9 mouse cellular contexts compared by ENCODE assay signal in the genomic region with DNA sequence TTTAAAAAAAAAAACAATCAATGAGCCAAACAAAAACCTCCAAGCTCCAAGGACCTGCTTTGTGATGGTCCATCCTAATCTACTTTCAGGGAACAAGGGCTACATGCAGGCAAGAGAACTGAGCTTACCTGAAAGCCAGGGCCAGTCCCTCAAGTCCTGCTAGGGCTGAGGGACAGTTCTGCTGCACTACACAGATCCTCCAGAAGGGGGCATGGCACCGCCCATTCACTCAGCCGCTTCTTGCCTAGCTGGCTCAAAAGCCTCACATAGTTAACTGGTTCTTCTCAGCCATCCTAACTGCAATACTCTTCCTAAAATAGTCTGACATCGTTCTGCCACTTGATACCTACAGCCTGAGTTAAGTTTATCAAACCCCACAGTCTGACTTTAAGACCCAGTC. TPM values are rescaled to one million over a fixed set of nuclear protein-coding genes. Genes with fewer than 3 reads are reported as not detected.
DNase-seq lines count a peak whose midpoint lies in the region; ATAC-seq and TF ChIP-seq lines count a peak whose summit lies in the region.
"Had no signal": no experiment of that assay in that cellular context is flagged by ENCODE, and none has a peak within 500 bp of the region (broad histone marks: within the 10 kb centered on the region; RNA-seq: fewer than 3 reads in every experiment).

No protein-coding gene starts in this region.

- peak; percentile 70; the same call in 1 of the 2 replicates for TF ChIP-seq CTCF in thymus, adult 2 months (IDR thresholded peaks at IDR 0.05; ENCODE audit: borderline replicate concordance, control insufficient read depth, extremely low read depth, insufficient read depth, low read length, poor library complexity)
- TF ChIP-seq CTCF in heart, postnatal 0 days (IDR thresholded peaks at IDR 0.05; ENCODE audit: low read depth), result peak; percentile 63
- TF ChIP-seq CTCF in liver, postnatal 0 days (IDR thresholded peaks at IDR 0.05; ENCODE audit: low read depth), result peak; percentile 82
- TF ChIP-seq CTCF in small intestine, adult 2 months (IDR thresholded peaks at IDR 0.05; ENCODE audit: extremely low read depth, insufficient read length, insufficient replicate concordance, low read depth, low read length), result peak; percentile 70; the same call in 1 of the 2 replicates

- H3K27ac ChIP-seq in thymus, adult 2 months (ENCODE audit: control insufficient read depth, insufficient read depth, low read length), result no peak overlapping the region
- no peak overlapping the region for H3K27ac ChIP-seq in heart, postnatal 0 days (ENCODE audit: low read depth)
- no peak overlapping the region for H3K27ac ChIP-seq in liver, postnatal 0 days (ENCODE audit: low read depth)
- H3K27ac ChIP-seq in small intestine, adult 2 months (ENCODE audit: insufficient read depth, low read depth, low read length), result no peak overlapping the region
- H3K27ac ChIP-seq: limb, embryonic 12.5 days had no signal

- no peak overlapping the region for H3K4me2 ChIP-seq in heart, postnatal 0 days (ENCODE audit: low read depth, low read length)
- no peak overlapping the region for H3K4me2 ChIP-seq in liver, postnatal 0 days (ENCODE audit: low read depth, low read length)
- H3K4me2 ChIP-seq: limb, embryonic 12.5 days had no signal

- no peak for TF ChIP-seq EP300 in heart, postnatal 0 days (IDR thresholded peaks at IDR 0.05; ENCODE audit: low read depth)
- TF ChIP-seq EP300 in liver, postnatal 0 days (IDR thresholded peaks at IDR 0.05; ENCODE audit: low read depth), result no peak

- DNase-seq in frontal cortex, postnatal 10 days (ENCODE audit: low spot score in 2 of 2), result no peak
- peak; percentile 48 for DNase-seq in thymus, adult 2 months
- no peak for DNase-seq in thymus, adult 18-20 months
- DNase-seq in cerebellum, adult 8-10 months, result peak; percentile 70
- DNase-seq in heart, postnatal 0 days (ENCODE audit: low spot score), result no peak
- peak; percentile 71 for DNase-seq in liver, postnatal 0 days

- no peaks in the 10 kb centered on the region for H3K9me3 ChIP-seq in heart, postnatal 0 days (replicated peaks; ENCODE audit: control insufficient read depth, low read length)
- no peaks in the 10 kb centered on the region for H3K9me3 ChIP-seq in liver, postnatal 0 days (ENCODE audit: low read length)
- H3K9me3 ChIP-seq: limb, embryonic 12.5 days had no signal

- ATAC-seq in frontal cortex, adult (ENCODE audit: low TSS enrichment), result peak; percentile 39; the same call in 1 of the 2 replicates
- no peak for ATAC-seq in heart, postnatal 0 days (ENCODE audit: insufficient read depth, low read depth)
- ATAC-seq in liver, postnatal 0 days, result no peak

- H3K4me1 ChIP-seq in thymus, adult 2 months (replicated peaks; ENCODE audit: control insufficient read depth, insufficient read depth, low read length), result no peaks in the 10 kb centered on the region
- no peaks in the 10 kb centered on the region for H3K4me1 ChIP-seq in heart, postnatal 0 days (ENCODE audit: control insufficient read depth, insufficient read depth)
- H3K4me1 ChIP-seq in liver, postnatal 0 days (ENCODE audit: insufficient read depth), result no peaks in the 10 kb centered on the region
- no peaks in the 10 kb centered on the region for H3K4me1 ChIP-seq in small intestine, adult 2 months (ENCODE audit: control insufficient read depth, insufficient read depth, insufficient read length, low read length)
- H3K4me1 ChIP-seq: limb, embryonic 12.5 days had no signal

- TF ChIP-seq POLR2A in thymus, adult 2 months (IDR thresholded peaks at IDR 0.05; ENCODE audit: control insufficient read depth, extremely low read depth, insufficient read depth, low read length, poor library complexity), result no peak
- TF ChIP-seq POLR2A in small intestine, adult 2 months (IDR thresholded peaks at IDR 0.05; ENCODE audit: low read depth, low read length), result no peak

- H3K9ac ChIP-seq in heart, postnatal 0 days (replicated peaks; ENCODE audit: low read depth, low read length), result no peak overlapping the region
- no peak overlapping the region for H3K9ac ChIP-seq in liver, postnatal 0 days (replicated peaks)
- H3K9ac ChIP-seq: limb, embryonic 12.5 days had no signal

- H3K27me3 ChIP-seq in thymus, adult 2 months (ENCODE audit: control insufficient read depth, insufficient read depth, low read length), result no peaks in the 10 kb centered on the region
- no peaks in the 10 kb centered on the region for H3K27me3 ChIP-seq in heart, postnatal 0 days (ENCODE audit: control insufficient read depth, insufficient read depth, low read length)
- H3K27me3 ChIP-seq in liver, postnatal 0 days (ENCODE audit: insufficient read depth, low read length), result no peaks in the 10 kb centered on the region
- H3K27me3 ChIP-seq in small intestine, adult 2 months (ENCODE audit: control insufficient read depth, insufficient read depth, low read length), result no peaks in the 10 kb centered on the region
- H3K27me3 ChIP-seq: limb, embryonic 12.5 days had no signal

- H3K4me3 ChIP-seq in thymus, adult 2 months (ENCODE audit: control insufficient read depth, insufficient read depth, low read length), result no peak overlapping the region
- H3K4me3 ChIP-seq in heart, postnatal 0 days (ENCODE audit: low read depth, low read length), result no peak overlapping the region
- H3K4me3 ChIP-seq in liver, postnatal 0 days (ENCODE audit: low read depth, low read length), result no peak overlapping the region
- no peak overlapping the region for H3K4me3 ChIP-seq in small intestine, adult 2 months (ENCODE audit: low read depth, low read length)
- H3K4me3 ChIP-seq: limb, embryonic 12.5 days had no signal

- peaks cover 8% of the 10 kb centered on the region for H3K36me3 ChIP-seq in thymus, adult 2 months (ENCODE audit: control insufficient read depth, insufficient read depth, low read length)
- peaks cover 18% of the 10 kb centered on the region for H3K36me3 ChIP-seq in heart, postnatal 0 days (replicated peaks; ENCODE audit: control insufficient read depth, insufficient read depth, low read length)
- H3K36me3 ChIP-seq in liver, postnatal 0 days (replicated peaks; ENCODE audit: insufficient read depth, low read length), result peaks cover 5% of the 10 kb centered on the region; the same call in 1 of the 2 replicates
- peaks cover 24% of the 10 kb centered on the region for H3K36me3 ChIP-seq in small intestine, adult 2 months (ENCODE audit: control insufficient read depth, insufficient read depth, low read length)

- 76% methylated on average over 3 of the region's 3 CpGs for WGBS in thymus, adult 2 months
- 37% methylated on average over 3 of the region's 3 CpGs for WGBS in heart, postnatal 0 days
- 45% methylated on average over 3 of the region's 3 CpGs for WGBS in liver, postnatal 0 days (ENCODE audit: insufficient replicate concordance)
- WGBS in small intestine, adult 2 months, result 42% methylated on average over 3 of the region's 3 CpGs

RNA-seq across cellular contexts. Expression of gene Tmem222, which starts 29.7 kb away (rescaled TPM):
- polyA plus RNA-seq in thymus, adult 2 months (2012; rRNA removed), result 134 and 143 TPM in 2 replicates
- total RNA-seq in heart, postnatal 0 days (2014; rRNA removed; ENCODE audit: low replicate concordance), result 58.8 and 103 TPM in 2 replicates
- 45.0 and 45.6 TPM in 2 replicates for polyA plus RNA-seq in heart, postnatal 0 days (2015; fragmentation: Nextera tagmentation; extraction: Ambion mirVana)
- 29.6 and 30.8 TPM in 2 replicates for polyA plus RNA-seq in liver, postnatal 0 days (2015; fragmentation: Nextera tagmentation; extraction: Ambion mirVana)
- 26.2 and 58.0 TPM in 2 replicates for polyA plus RNA-seq in small intestine, adult 2 months (2012; rRNA removed)

RNA-seq across cellular contexts. Expression of gene Sytl1, which starts 44.4 kb away (rescaled TPM):
- 39.7 and 45.2 TPM in 2 replicates for polyA plus RNA-seq in thymus, adult 2 months (2012; rRNA removed)
- 3.6 and 3.7 TPM in 2 replicates for total RNA-seq in heart, postnatal 0 days (2014; rRNA removed; ENCODE audit: low replicate concordance)
- polyA plus RNA-seq in heart, postnatal 0 days (2015; fragmentation: Nextera tagmentation; extraction: Ambion mirVana), result 0.79 and 0.84 TPM in 2 replicates
- polyA plus RNA-seq in liver, postnatal 0 days (2015; fragmentation: Nextera tagmentation; extraction: Ambion mirVana), result 1.0 and 1.3 TPM in 2 replicates
- polyA plus RNA-seq in small intestine, adult 2 months (2012; rRNA removed), result 10.9 and 12.7 TPM in 2 replicates

RNA-seq across cellular contexts. Expression of gene Wdtc1, which starts 46.0 kb away (rescaled TPM):
- polyA plus RNA-seq in thymus, adult 2 months (2012; rRNA removed), result 107 and 124 TPM in 2 replicates
- total RNA-seq in heart, postnatal 0 days (2014; rRNA removed; ENCODE audit: low replicate concordance), result 30.2 and 39.9 TPM in 2 replicates
- polyA plus RNA-seq in heart, postnatal 0 days (2015; fragmentation: Nextera tagmentation; extraction: Ambion mirVana), result 9.3 and 9.6 TPM in 2 replicates
- 5.3 and 5.5 TPM in 2 replicates for polyA plus RNA-seq in liver, postnatal 0 days (2015; fragmentation: Nextera tagmentation; extraction: Ambion mirVana)
- 49.3 and 90.5 TPM in 2 replicates for polyA plus RNA-seq in small intestine, adult 2 months (2012; rRNA removed)

Comparison
In these comparisons a context has a peak if more than half of its experiments do, and no peak if none do; other contexts are left out.
1. DNase-seq: peak in thymus, adult 2 months (single experiment), cerebellum, adult 8-10 months (single experiment) and liver, postnatal 0 days (single experiment); none in frontal cortex, postnatal 10 days (0 of 2), thymus, adult 18-20 months (0 of 2) and heart, postnatal 0 days (single experiment).
2. Peak in every context shown above with its lines, with median percentiles within 50 percentile points of each other: CTCF ChIP-seq.